Mouse (Mus musculus): ENCODE results near the gene Znrf4. TPM values are rescaled to one million over a fixed set of nuclear protein-coding genes. Genes with fewer than 3 reads are reported as not detected.

The Znrf4 gene
- polyA plus RNA-seq, 1 experiment, result not detected

- DNase-seq (ENCODE audit: low read depth), result peak; percentile 38
- TF ChIP-seq POLR2A (IDR thresholded peaks at IDR 0.05; ENCODE audit: borderline replicate concordance, extremely low read depth, insufficient read depth, insufficient read length, poor library complexity, severe bottlenecking) (no peak), CTCF (IDR thresholded peaks at IDR 0.05; ENCODE audit: borderline replicate concordance, extremely low read depth, insufficient read depth, insufficient read length) (peak; percentile 39; the same call in 1 of the 2 replicates)
Measured at GRCm38 (mm10) chr17:56547846-56548604, 35.8 kb upstream of the Znrf4 start.

- no peak for TF ChIP-seq CTCF (IDR thresholded peaks at IDR 0.05; ENCODE audit: borderline replicate concordance, extremely low read depth, insufficient read depth, insufficient read length)
- DNase-seq (ENCODE audit: low read depth), result peak; percentile 86
Measured at GRCm38 (mm10) chr17:56547116-56547845, 35.0 kb upstream of the Znrf4 start.

GRCm38 (mm10) chr17:56546576-56546975 is 34.3 kb upstream of the Znrf4 start:
- no peak for DNase-seq (ENCODE audit: low read depth)
- no peak for TF ChIP-seq CTCF (IDR thresholded peaks at IDR 0.05; ENCODE audit: borderline replicate concordance, extremely low read depth, insufficient read depth, insufficient read length)
- no peak for TF ChIP-seq POLR2A (IDR thresholded peaks at IDR 0.05; ENCODE audit: borderline replicate concordance, extremely low read depth, insufficient read depth, insufficient read length, poor library complexity, severe bottlenecking)

GRCm38 (mm10) chr17:56545945-56546344 is 33.7 kb upstream of the Znrf4 start:
- no peak for DNase-seq (ENCODE audit: low read depth)
- TF ChIP-seq CTCF (IDR thresholded peaks at IDR 0.05; ENCODE audit: borderline replicate concordance, extremely low read depth, insufficient read depth, insufficient read length) (no peak), POLR2A (IDR thresholded peaks at IDR 0.05; ENCODE audit: borderline replicate concordance, extremely low read depth, insufficient read depth, insufficient read length, poor library complexity, severe bottlenecking) (no peak)

GRCm38 (mm10) chr17:56544699-56545387 is 32.6 kb upstream of the Znrf4 start:
- no peak for DNase-seq (ENCODE audit: low read depth)
- TF ChIP-seq CTCF (IDR thresholded peaks at IDR 0.05; ENCODE audit: borderline replicate concordance, extremely low read depth, insufficient read depth, insufficient read length) (no peak), POLR2A (IDR thresholded peaks at IDR 0.05; ENCODE audit: borderline replicate concordance, extremely low read depth, insufficient read depth, insufficient read length, poor library complexity, severe bottlenecking) (no peak)

- no peak for DNase-seq (ENCODE audit: low read depth)
- TF ChIP-seq CTCF (IDR thresholded peaks at IDR 0.05; ENCODE audit: borderline replicate concordance, extremely low read depth, insufficient read depth, insufficient read length), result no peak
- TF ChIP-seq POLR2A (IDR thresholded peaks at IDR 0.05; ENCODE audit: borderline replicate concordance, extremely low read depth, insufficient read depth, insufficient read length, poor library complexity, severe bottlenecking), result no peak
Measured at GRCm38 (mm10) chr17:56543684-56544224, 31.5 kb upstream of the Znrf4 start.

GRCm38 (mm10) chr17:56542736-56543135 is 30.5 kb upstream of the Znrf4 start:
- TF ChIP-seq CTCF (IDR thresholded peaks at IDR 0.05; ENCODE audit: borderline replicate concordance, extremely low read depth, insufficient read depth, insufficient read length), result no peak
- TF ChIP-seq POLR2A (IDR thresholded peaks at IDR 0.05; ENCODE audit: borderline replicate concordance, extremely low read depth, insufficient read depth, insufficient read length, poor library complexity, severe bottlenecking), result no peak
- peak; percentile 81 for DNase-seq (ENCODE audit: low read depth)

GRCm38 (mm10) chr17:56540562-56540975 is 28.3 kb upstream of the Znrf4 start:
- DNase-seq (ENCODE audit: low read depth), result no peak
- TF ChIP-seq CTCF (IDR thresholded peaks at IDR 0.05; ENCODE audit: borderline replicate concordance, extremely low read depth, insufficient read depth, insufficient read length), result no peak
- TF ChIP-seq POLR2A (IDR thresholded peaks at IDR 0.05; ENCODE audit: borderline replicate concordance, extremely low read depth, insufficient read depth, insufficient read length, poor library complexity, severe bottlenecking), result no peak

GRCm38 (mm10) chr17:56537912-56538311 is 25.7 kb upstream of the Znrf4 start:
- peak; percentile 91 for DNase-seq (ENCODE audit: low read depth)
- no peak for TF ChIP-seq POLR2A (IDR thresholded peaks at IDR 0.05; ENCODE audit: borderline replicate concordance, extremely low read depth, insufficient read depth, insufficient read length, poor library complexity, severe bottlenecking)
- peak; percentile 54; the same call in 1 of the 2 replicates for TF ChIP-seq CTCF (IDR thresholded peaks at IDR 0.05; ENCODE audit: borderline replicate concordance, extremely low read depth, insufficient read depth, insufficient read length)

GRCm38 (mm10) chr17:56536874-56537273 is 24.6 kb upstream of the Znrf4 start:
- TF ChIP-seq CTCF (IDR thresholded peaks at IDR 0.05; ENCODE audit: borderline replicate concordance, extremely low read depth, insufficient read depth, insufficient read length) (no peak), POLR2A (IDR thresholded peaks at IDR 0.05; ENCODE audit: borderline replicate concordance, extremely low read depth, insufficient read depth, insufficient read length, poor library complexity, severe bottlenecking) (no peak)
- peak; percentile 83 for DNase-seq (ENCODE audit: low read depth)

GRCm38 (mm10) chr17:56536192-56536591 is 24.0 kb upstream of the Znrf4 start:
- DNase-seq (ENCODE audit: low read depth), result peak; percentile 92
- TF ChIP-seq CTCF (IDR thresholded peaks at IDR 0.05; ENCODE audit: borderline replicate concordance, extremely low read depth, insufficient read depth, insufficient read length) (no peak), POLR2A (IDR thresholded peaks at IDR 0.05; ENCODE audit: borderline replicate concordance, extremely low read depth, insufficient read depth, insufficient read length, poor library complexity, severe bottlenecking) (no peak)

All from brain, embryonic 14.5 days (tissue).